Mouse (Mus musculus): Measurements from ENCODE around the gene Nxnl1. TPM values are rescaled to one million over a fixed set of nuclear protein-coding genes. Genes with fewer than 3 reads are reported as not detected.
"Not testable (repeated sequence)": the region's sequence is repeated elsewhere in the genome, so short reads cannot be mapped to it uniquely, and the experiment has no call there.

Gene Nxnl1
- total RNA-seq, 1 experiment from 2014 or later, result not detected

- ATAC-seq (ENCODE audit: extremely low read depth, insufficient number of reproducible peaks, low FRiP score, poor library complexity, severe bottlenecking), result no peak
Observed at GRCm38 (mm10) chr8:71560765-71561164, 5.6 kb downstream of the Nxnl1 start.

DNA sequence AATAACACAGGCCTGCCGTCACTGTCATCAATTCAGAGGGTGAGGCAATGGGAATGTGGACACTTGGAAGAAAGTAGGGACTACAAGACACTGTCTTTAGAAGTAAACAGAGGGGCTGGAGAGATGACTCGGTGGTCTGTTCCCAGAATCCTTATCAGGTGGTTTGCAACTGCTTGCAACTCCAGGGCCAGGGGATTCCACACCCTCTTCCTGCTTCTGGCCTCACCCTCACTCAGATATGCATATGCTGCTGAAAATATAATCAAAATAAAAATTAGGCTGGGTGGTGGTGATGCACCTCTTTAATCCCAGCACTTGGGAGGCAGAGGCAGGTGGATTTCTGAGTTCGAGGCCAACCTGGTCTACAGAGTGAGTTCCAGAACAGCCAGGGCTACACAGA, 6.3 kb downstream of the Nxnl1 start:
- ATAC-seq (ENCODE audit: extremely low read depth, insufficient number of reproducible peaks, low FRiP score, poor library complexity, severe bottlenecking), result no peak

- peak; percentile 21 for ATAC-seq (ENCODE audit: extremely low read depth, insufficient number of reproducible peaks, low FRiP score, poor library complexity, severe bottlenecking)
Observed at GRCm38 (mm10) chr8:71558958-71559690, 7.3 kb downstream of the Nxnl1 start.

DNA sequence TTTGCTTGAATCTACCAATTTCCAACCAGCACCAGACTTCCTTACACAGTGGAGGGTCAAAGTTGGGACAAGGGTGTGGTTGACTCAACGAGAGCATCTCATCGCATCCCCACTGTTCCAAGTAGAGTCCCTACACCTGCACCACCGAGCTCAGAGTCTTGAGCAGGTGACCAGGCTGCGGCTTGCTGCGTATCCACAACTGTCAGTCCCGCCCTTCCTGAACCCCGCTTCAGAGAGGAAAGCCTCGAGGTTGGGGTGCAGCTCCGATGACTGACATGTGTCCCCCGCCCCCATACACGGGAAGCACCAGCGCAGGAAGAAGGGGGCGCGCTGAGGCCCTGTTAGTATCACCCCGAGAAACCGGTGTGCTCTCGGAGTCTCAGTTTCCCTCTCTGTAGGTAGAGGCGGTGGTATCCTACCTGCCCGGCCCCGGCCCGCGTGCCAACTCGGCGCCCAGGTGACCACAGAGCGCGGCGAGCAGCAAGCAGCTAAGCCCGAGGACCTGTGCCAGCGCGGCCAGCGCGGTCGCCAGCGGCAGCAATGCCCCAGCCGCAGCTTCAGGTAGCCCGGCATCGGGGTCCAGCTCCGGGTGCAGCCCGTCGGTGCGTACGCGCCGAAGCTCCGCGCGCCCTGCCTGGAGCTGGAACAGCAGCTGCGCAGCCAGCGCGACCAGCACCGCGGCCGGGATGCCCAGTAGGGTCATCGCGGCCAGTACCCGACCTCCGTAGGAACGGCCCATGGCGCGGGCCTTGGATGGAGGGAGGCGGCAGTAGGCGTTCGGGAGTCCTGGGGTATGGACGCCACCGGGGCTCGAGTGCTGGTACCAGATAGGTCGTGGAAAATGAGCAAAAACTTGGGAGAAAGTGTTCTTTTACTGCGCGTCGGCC, 8.1 kb downstream of the Nxnl1 start, which contains the start of gene Tmem221:
TSS of gene Tmem221 (minus strand) at position 801 of the 887 bp plus-strand sequence.
- ATAC-seq (ENCODE audit: extremely low read depth, insufficient number of reproducible peaks, low FRiP score, poor library complexity, severe bottlenecking), result no peak

DNA sequence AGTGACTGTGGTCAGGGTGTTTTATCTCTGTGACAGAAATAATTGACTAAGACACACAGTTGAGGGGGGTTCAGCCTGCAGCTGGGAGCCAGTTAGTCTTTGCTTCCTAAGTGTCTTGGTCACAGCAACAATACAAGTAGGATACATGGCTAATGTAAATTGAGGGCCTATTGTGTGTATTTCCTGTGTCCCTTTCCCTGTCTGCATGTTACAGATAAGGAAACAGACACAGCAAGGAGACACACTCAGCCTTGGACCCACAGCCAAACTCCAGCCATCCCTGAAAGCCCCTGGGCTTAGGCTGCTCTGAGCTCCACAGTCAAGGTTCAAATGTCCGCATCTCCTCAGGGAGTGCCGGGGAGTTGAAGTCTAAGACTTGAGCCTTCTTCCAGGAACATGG, 11.8 kb downstream of the Nxnl1 start:
- ATAC-seq (ENCODE audit: extremely low read depth, insufficient number of reproducible peaks, low FRiP score, poor library complexity, severe bottlenecking), result no peak

- ATAC-seq (ENCODE audit: extremely low read depth, insufficient number of reproducible peaks, low FRiP score, poor library complexity, severe bottlenecking), result no peak
Observed at GRCm38 (mm10) chr8:71554001-71554400, 12.4 kb downstream of the Nxnl1 start.

GRCm38 (mm10) chr8:71552770-71553169, 13.6 kb downstream of the Nxnl1 start:
- no peak for ATAC-seq (ENCODE audit: extremely low read depth, insufficient number of reproducible peaks, low FRiP score, poor library complexity, severe bottlenecking)

- ATAC-seq (ENCODE audit: extremely low read depth, insufficient number of reproducible peaks, low FRiP score, poor library complexity, severe bottlenecking), result no peak
Observed at GRCm38 (mm10) chr8:71550754-71551153, 15.6 kb downstream of the Nxnl1 start.

DNA sequence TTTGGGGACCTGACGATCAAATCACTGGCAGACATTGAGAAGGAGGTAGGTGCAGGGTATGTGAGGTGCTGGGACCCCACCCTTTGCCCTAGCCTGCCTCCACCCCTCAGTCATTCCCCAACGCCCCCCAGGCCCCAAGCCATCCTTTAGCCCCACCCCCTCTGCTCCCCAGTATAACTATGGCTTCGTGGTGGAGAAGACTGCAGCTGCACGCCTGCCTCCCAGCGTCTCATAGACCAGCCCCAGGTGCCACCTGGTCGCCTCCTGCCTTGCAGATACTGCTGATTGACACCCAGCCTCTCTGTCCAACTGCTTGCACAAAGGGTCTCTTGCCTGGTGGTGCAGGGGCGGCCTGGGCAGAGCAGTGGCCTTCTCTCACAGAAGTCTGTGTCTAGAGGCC, 18.8 kb downstream of the Nxnl1 start:
- no peak for ATAC-seq (ENCODE audit: extremely low read depth, insufficient number of reproducible peaks, low FRiP score, poor library complexity, severe bottlenecking)

DNA sequence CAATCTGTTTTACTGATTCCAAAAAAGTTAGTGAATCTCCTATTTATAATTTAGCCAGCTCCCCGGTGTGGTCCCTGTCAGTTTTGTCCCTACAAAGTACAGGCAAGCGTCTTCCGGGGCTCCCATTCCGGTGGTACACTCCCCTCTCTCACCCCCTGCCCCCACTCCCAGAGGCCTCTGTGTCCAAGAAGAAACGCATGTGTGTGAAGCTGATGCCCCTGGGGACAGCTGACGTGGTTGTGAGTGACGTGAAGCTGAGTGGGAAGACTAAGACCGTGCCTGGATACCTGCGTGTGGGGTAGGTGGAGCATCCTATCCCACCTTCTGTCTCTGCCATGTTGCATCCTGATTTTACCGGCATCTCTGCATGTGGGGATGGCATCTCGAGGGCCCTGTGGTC, 21.3 kb downstream of the Nxnl1 start:
- ATAC-seq (ENCODE audit: extremely low read depth, insufficient number of reproducible peaks, low FRiP score, poor library complexity, severe bottlenecking), result no peak

DNA sequence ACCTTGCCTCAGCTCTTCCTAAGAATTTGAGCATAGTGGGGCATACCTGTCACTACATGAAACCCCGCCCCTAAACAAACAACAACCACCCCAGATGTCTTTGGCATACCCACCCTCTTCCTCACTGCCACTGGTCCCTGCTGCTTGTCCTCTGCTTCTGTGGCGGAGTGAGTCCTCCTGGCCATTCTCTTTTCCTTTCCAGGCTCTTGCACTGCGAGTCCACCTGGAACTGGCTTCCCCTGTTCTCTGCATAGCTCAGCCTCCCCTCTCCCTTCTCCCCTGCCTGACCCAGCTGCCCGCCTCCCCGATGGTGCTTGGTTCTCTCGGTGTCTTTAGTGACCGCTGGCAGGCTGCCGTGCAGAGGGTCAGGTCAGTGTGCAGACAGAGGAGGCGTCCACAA, 22.6 kb downstream of the Nxnl1 start:
- no peak for ATAC-seq (ENCODE audit: extremely low read depth, insufficient number of reproducible peaks, low FRiP score, poor library complexity, severe bottlenecking)

DNA sequence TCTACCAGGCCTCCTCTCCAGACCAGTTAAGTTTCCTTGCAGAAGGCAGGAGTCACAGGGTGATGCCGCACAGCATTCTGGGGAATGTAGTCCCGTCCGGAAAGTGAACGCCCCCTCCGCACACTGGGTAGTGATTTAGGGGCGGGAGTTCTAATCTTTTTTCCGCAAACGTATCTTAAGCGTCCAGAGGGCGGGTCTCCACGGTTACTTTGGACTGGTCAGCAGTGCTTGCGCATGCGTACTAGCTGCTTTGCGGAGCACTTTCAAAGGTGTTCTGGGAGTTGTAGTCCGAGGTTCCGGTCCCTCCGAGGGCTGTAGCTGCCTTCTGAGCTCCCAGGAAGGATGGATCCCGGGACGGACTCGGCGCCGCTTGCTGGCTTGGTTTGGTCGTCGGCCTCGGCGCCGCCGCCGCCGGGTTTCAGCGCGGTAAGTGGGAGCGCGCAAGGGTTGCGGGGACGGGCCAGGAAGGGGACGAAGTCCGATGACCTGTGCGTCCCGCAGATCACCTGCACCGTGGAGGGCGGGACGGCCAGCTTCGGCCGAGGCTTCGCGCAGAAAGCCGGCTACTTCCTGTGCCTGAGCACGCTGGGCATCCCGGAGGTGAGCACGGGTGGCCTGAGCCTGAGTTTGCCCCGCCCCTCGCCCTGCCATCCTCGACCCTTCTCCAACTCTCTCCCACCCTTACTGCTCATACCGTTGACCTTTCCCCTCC, 23.6 kb downstream of the Nxnl1 start, which contains the start of gene Mvb12a:
TSS of gene Mvb12a (plus strand) at position 291 of the 712 bp plus-strand sequence.
- ATAC-seq (ENCODE audit: extremely low read depth, insufficient number of reproducible peaks, low FRiP score, poor library complexity, severe bottlenecking), result peak; percentile 98

GRCm38 (mm10) chr8:71537028-71537867, 29.2 kb downstream of the Nxnl1 start, which contains the start of gene Bst2:
Gene Bst2 (minus strand): TSS chr8:71537456.
- peak; percentile 87 for ATAC-seq (ENCODE audit: extremely low read depth, insufficient number of reproducible peaks, low FRiP score, poor library complexity, severe bottlenecking)

- no peak for ATAC-seq (ENCODE audit: extremely low read depth, insufficient number of reproducible peaks, low FRiP score, poor library complexity, severe bottlenecking)
Observed at GRCm38 (mm10) chr8:71535663-71536062, 30.7 kb downstream of the Nxnl1 start.

DNA sequence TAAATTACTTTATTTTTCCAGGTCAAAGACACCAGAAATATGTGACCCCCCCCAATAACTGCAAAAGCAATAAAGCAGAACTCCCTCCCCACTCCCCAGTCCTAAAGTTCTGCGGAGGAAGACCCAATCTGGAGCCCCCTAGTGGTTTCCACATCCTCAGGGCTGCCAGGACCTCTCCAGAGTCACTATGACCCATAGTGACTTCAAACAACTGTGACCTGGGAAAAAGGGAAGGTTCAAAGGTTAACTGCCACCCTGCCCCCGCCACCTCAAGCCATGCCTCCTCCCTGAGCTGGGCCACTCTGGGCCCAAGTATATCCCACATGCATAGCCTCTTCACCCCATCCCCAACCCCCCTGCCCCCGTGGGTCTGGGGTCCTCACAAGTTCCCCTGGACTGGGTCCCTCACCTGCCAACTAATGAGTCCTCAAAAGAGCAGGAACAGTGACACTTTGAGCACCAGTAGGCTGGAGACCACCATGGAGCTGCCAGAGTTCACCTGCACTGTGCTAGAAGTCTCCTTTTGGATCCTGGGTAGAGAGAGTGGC, 32.1 kb downstream of the Nxnl1 start:
- no peak for ATAC-seq (ENCODE audit: extremely low read depth, insufficient number of reproducible peaks, low FRiP score, poor library complexity, severe bottlenecking)

GRCm38 (mm10) chr8:71530735-71531467, 35.5 kb downstream of the Nxnl1 start:
- not testable (repeated sequence) for ATAC-seq (ENCODE audit: extremely low read depth, insufficient number of reproducible peaks, low FRiP score, poor library complexity, severe bottlenecking)

DNA sequence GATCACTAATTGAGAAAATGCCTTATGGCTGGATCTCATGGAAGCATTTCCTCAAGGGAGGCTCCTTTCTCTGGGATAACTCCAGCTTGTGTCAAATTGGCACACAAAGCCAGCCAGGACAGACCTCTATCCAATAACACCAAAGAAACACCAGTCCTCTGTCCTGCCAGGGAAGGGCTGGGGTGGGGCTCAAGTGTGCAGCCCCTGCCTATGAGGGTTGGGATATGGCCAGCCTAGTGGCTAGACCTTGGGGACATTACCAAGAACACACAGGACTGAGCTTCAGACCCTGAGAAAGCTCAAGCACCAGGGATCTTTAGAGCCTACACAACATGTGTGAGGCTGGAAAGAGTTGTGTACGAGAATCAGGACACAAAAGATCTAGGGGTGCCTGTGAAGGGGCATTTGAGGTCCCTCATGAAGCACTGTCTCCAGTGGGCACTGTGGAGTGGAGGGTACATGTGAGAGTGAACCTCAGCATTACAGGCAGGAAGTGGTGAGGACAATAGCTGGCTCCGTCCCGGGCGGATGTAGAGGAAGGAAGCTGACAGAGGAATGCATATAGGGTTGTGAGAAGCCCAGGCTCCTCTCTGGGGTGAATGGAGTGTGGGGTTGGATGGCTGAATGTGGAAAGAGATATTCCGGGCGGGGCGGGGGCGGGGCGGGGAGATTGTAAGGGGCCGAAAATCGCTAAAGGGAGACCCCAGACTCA, 37.9 kb downstream of the Nxnl1 start:
- peak; percentile 48; the same call in 1 of the 2 replicates for ATAC-seq (ENCODE audit: extremely low read depth, insufficient number of reproducible peaks, low FRiP score, poor library complexity, severe bottlenecking)

Measured in neutrophil, adult 5-6 weeks (primary cell).